Mouse (Mus musculus): ENCODE measurements at regions not wholly inside any gene's neighbourhood (a gene's known extent, or its start where the extent isn't known, plus 50 kb on each side); places are given as distances from the start of the nearest gene placed in this dataset.

DNA sequence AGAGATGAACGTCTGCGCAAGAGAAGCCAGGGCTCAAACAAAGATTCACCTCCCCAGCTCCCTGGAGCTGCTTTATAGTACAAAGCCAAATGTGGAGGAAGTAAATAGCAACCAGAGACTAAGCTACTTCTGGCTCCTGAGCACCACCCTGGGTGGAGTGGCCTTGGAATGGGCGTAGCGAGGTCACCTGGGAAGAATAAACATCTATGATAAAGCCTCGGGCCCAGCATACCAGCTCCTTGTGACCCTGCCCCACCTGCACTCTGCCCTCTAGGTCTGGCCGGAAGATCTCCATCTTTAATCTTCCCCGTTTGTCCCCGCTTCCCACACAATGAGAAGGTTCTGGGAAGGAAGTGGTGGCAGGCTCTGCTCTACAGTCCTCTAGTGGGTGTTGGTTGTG lies 61.0 kb upstream of the Ptpn3 start:
- no peak for DNase-seq (ENCODE audit: low read depth, low spot score)

DNA sequence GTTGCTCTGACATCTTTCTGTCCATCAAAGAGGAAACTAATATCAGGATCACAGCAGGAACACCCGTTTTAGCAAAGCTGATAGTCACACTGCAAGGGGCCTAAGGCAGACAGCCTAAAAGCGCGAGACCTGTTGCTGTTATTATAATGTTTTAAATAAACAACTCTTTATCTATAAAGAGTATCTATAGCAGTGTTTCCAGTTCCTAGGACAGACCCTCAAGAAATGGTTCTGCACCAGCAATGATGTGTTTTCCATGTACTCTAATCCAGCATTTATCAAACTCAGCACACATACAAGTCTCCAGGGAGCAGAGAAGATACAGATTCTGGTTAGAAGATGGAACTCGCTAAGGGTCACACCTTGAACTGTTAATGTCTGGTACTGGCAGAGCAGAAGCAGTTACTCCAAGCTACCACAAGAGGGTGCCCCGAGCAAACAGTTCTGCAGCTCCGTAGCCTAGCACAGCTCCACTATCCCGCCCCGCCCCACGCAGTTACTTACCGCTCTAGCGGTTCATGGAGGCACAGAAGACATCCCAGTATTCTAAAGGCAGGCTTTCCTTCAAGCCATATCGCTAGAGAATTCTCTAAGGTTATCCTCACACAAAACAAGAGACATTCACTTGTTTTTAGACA lies 64.2 kb upstream of the Palm2 start:
- DNase-seq (ENCODE audit: low read depth, low spot score) = peak; percentile 77

DNA sequence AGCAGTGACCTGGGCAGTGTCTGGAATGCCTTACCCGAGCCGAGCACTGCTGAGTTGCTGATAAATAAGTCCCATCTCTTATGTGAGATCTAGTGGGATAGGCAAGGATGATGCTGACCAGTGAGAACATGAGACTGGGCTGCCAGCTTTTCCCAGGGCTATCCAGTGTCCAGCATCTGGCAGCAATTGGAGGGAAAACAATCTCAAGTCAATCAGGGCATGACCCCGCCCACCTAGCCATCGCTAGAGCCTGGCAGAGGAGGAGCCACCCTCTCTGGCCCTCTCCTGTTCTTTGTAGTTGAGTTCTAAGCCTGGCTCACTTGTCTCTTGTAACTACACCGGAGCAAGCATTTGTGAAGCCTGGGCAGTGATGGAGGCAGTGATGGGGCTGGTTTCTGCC lies 56.2 kb upstream of the Palm2 start:
- DNase-seq (ENCODE audit: low read depth, low spot score) = no peak

DNA sequence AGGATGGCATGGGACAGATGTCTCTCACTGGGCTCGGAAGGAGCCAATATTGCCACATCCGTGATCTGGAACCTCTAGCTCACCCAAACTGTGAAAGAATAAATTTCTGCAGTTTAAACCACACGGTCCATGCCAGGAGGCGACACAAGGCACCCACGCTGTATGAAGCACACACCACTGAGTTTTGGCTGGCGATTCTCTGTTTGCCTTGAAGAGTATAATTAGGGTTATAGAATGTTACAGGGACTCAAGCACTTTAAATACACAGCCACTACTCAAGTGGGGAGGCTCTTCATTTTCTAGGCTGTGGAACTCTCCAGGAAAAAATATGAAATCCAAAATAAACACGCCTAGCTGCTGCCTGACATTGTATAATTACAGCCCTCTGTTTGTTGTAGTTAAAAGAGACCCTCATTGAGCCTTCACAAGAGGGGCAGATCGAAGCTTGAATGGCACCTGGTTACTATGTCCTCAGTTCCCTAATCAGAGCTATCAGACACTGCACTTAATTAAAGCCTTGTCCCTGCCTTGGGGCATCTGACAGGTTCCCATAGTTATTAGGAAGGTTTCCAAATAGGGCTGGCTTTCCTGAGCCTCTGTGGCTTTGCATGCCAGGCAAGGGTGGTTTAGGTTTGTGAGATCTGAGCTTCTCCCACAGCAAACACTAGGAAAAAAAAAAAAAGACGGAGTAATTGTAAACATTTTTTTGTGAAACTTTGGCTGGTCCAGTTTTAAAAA lies 53.8 kb upstream of the Palm2 start:
- DNase-seq (ENCODE audit: low read depth, low spot score) = no peak

- no peak for DNase-seq (ENCODE audit: low read depth, low spot score)
These were observed 52.7 kb upstream of the Palm2 start for GRCm38 (mm10) chr4:57381306-57381705.

All from embryo, embryonic 11.5 days (tissue).